Comparison of ENCODE assay signal across 7 mouse cellular contexts in the genomic region with DNA sequence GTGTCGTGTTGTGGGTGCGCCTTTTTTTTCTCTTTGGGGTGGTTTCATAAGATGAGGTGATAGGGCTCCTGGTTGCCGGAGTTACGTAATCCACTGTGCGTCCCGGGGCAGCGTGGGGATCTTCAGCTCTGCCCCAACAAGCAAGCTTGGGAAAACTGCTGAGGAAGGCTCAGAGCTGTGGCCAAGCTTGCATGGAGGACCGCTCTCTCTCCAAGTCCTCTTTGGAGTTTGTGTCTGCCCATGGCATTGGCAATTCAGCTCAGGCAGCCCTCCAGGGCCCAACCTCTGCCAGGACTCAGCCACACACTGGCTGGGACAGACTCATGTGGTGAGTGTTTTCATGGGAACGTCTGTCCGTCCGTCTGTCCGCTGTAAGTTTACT.
A peak's percentile ranks its signal among the peaks of the same experiment; 100 is the strongest.
DNase-seq lines count a peak whose midpoint lies in the region; ATAC-seq and TF ChIP-seq lines count a peak whose summit lies in the region.

No protein-coding gene starts in this region.

- H3K36me3 ChIP-seq in midbrain, embryonic 16.5 days (ENCODE audit: control insufficient read depth, insufficient read depth, low read length), result no peaks in the 10 kb centered on the region

- H3K9ac ChIP-seq in midbrain, embryonic 16.5 days (ENCODE audit: low read depth, low read length), result peak overlapping the region; percentile 18; the same call in 1 of the 2 replicates

- peak; percentile 54 for ATAC-seq in midbrain, embryonic 16.5 days

- peak overlapping the region; percentile 56 for H3K4me3 ChIP-seq in gastrocnemius, adult 2 months
- H3K4me3 ChIP-seq in midbrain, embryonic 16.5 days (ENCODE audit: low read depth, low read length), result peak overlapping the region; percentile 11; the same call in 1 of the 2 replicates

- H3K27ac ChIP-seq in gastrocnemius, adult 2 months, result peak overlapping the region; percentile 87
- H3K27ac ChIP-seq in midbrain, embryonic 16.5 days (ENCODE audit: low read length), result peak overlapping the region; percentile 69

- H3K27me3 ChIP-seq in midbrain, embryonic 16.5 days (ENCODE audit: control insufficient read depth, insufficient read depth, low read depth, low read length), result no peaks in the 10 kb centered on the region

- H3K4me2 ChIP-seq in midbrain, embryonic 16.5 days (ENCODE audit: low read length), result peak overlapping the region; percentile 2; the same call in 1 of the 2 replicates

- peak; percentile 85 for DNase-seq in left cerebral cortex, postnatal 4 days
- DNase-seq in left cerebral cortex, postnatal 25 days (ENCODE audit: low spot score in 2 of 2), result no peak
- peak; percentile 63 to 70 for DNase-seq in cerebellum, postnatal 14 days
- DNase-seq in gastrocnemius, adult 2 months, result peak; percentile 89
- DNase-seq in spleen, adult 18-20 months, result no peak
- no peak for DNase-seq in urinary bladder, adult 2 months (ENCODE audit: low spot score)

- intact Hi-C loops in left cerebral cortex, postnatal 4 days (cut with DNase I), result no loop called here
- intact Hi-C loops in left cerebral cortex, postnatal 25 days (cut with DNase I), result no loop called here
- intact Hi-C loops in gastrocnemius, adult 2 months (cut with DNase I), result no loop called here

- 45% methylated on average over 12 of the region's 12 CpGs for WGBS in midbrain, embryonic 16.5 days

- TF ChIP-seq CTCF in gastrocnemius, adult 2 months (IDR thresholded peaks at IDR 0.05), result no peak

- H3K4me1 ChIP-seq in midbrain, embryonic 16.5 days (ENCODE audit: control insufficient read depth, insufficient read depth, low read length), result peaks cover 12% of the 10 kb centered on the region

- no peaks in the 10 kb centered on the region for H3K9me3 ChIP-seq in midbrain, embryonic 16.5 days (replicated peaks; ENCODE audit: control insufficient read depth, low read length, poor library complexity, severe bottlenecking)

Comparison
In these comparisons a context has a peak if more than half of its experiments do, and no peak if none do; other contexts are left out.
1. DNase-seq: peak in left cerebral cortex, postnatal 4 days (single experiment), cerebellum, postnatal 14 days (2 of 2) and gastrocnemius, adult 2 months (single experiment); none in left cerebral cortex, postnatal 25 days (0 of 2), spleen, adult 18-20 months (0 of 2) and urinary bladder, adult 2 months (single experiment).